Mouse (Mus musculus) small intestine, adult 2 months (tissue): ENCODE data around the gene Tmcc1.

ENCODE experiments used
- CTCF ChIP-seq: fragments of 200-500 bp; IDR thresholded peaks from 2 replicates; pipeline ENCODE4 v1.5.1; 2012; ENCODE audit warnings: low read depth, mild to moderate bottlenecking, control low read depth, inconsistent platforms, low read length, moderate library complexity, mixed read lengths; ENCODE audit not compliant: insufficient replicate concordance, insufficient read length; ENCODE audit errors: extremely low read depth
- POLR2A ChIP-seq: fragments of 200-500 bp; IDR thresholded peaks from 2 replicates; pipeline ENCODE4 v1.6.1; 2012; ENCODE audit warnings: low read depth, mild to moderate bottlenecking, control low read depth, inconsistent platforms, low read length, moderate library complexity

GRCm38 (mm10) chr6:116009426-116009825, 183.9 kb downstream of the Tmcc1 start:
- TF ChIP-seq CTCF (no peak), POLR2A (no peak)
